In genomic region chr17:29736448-29737014, GRCm38 (mm10) we compare ENCODE assay signal across 11 mouse cellular contexts. TPM values are rescaled to one million over a fixed set of nuclear protein-coding genes. Genes with fewer than 3 reads are reported as not detected.
A peak's percentile ranks its signal among the peaks of the same experiment; 100 is the strongest.
DNase-seq lines count a peak whose midpoint lies in the region; ATAC-seq lines count a peak whose summit lies in the region.
"Had no signal": no experiment of that assay in that cellular context is flagged by ENCODE, and none has a peak within 500 bp of the region (broad histone marks: within the 10 kb centered on the region; RNA-seq: fewer than 3 reads in every experiment).

No protein-coding gene starts in this region.

- no peak for ATAC-seq in heart, embryonic 15.5 days (replicated peaks; ENCODE audit: insufficient number of reproducible peaks, insufficient read depth, low FRiP score, low read depth)
- ATAC-seq in hindbrain, embryonic 11.5 days (ENCODE audit: low FRiP score): peak; percentile 74
- ATAC-seq in neural tube, embryonic 12.5 days (ENCODE audit: low FRiP score, low read depth): 0 out of 2 replicates have a peak, but pooled peaks have one; percentile 23
- ATAC-seq: intestine, embryonic 15.5 days had no signal

- no peak overlapping the region for H3K4me2 ChIP-seq in heart, embryonic 15.5 days
- no peak overlapping the region for H3K4me2 ChIP-seq in hindbrain, embryonic 11.5 days (replicated peaks; ENCODE audit: low read depth, low read length)
- H3K4me2 ChIP-seq in neural tube, embryonic 12.5 days (replicated peaks): no peak overlapping the region
- H3K4me2 ChIP-seq: intestine, embryonic 15.5 days; liver, embryonic 15.5 days had no signal

- H3K36me3 ChIP-seq in heart, embryonic 15.5 days: no peaks in the 10 kb centered on the region
- no peaks in the 10 kb centered on the region for H3K36me3 ChIP-seq in hindbrain, embryonic 11.5 days (ENCODE audit: control insufficient read depth, insufficient read depth, low read length)
- H3K36me3 ChIP-seq in neural tube, embryonic 12.5 days: no peaks in the 10 kb centered on the region
- H3K36me3 ChIP-seq: intestine, embryonic 15.5 days; liver, embryonic 15.5 days had no signal

- H3K9me3 ChIP-seq in heart, embryonic 15.5 days (replicated peaks): no peaks in the 10 kb centered on the region
- H3K9me3 ChIP-seq in hindbrain, embryonic 11.5 days (ENCODE audit: control insufficient read depth, low read length): no peaks in the 10 kb centered on the region
- no peaks in the 10 kb centered on the region for H3K9me3 ChIP-seq in neural tube, embryonic 12.5 days
- H3K9me3 ChIP-seq: intestine, embryonic 15.5 days; liver, embryonic 15.5 days had no signal

- 0 out of 2 replicates have a peak overlapping the region, but pooled peaks have one; percentile 25 for H3K27ac ChIP-seq in heart, embryonic 15.5 days
- H3K27ac ChIP-seq in hindbrain, embryonic 11.5 days (ENCODE audit: low read depth, low read length): peak overlapping the region; percentile 81
- peak overlapping the region; percentile 62 for H3K27ac ChIP-seq in neural tube, embryonic 12.5 days
- H3K27ac ChIP-seq: intestine, embryonic 15.5 days; liver, embryonic 15.5 days had no signal

- peaks cover 30% of the 10 kb centered on the region for H3K4me1 ChIP-seq in heart, embryonic 15.5 days (replicated peaks)
- H3K4me1 ChIP-seq in hindbrain, embryonic 11.5 days (replicated peaks; ENCODE audit: control insufficient read depth, insufficient read depth, low read length): peaks cover 1% of the 10 kb centered on the region; the same call in 1 of the 2 replicates
- peaks cover 38% of the 10 kb centered on the region for H3K4me1 ChIP-seq in neural tube, embryonic 12.5 days

- H3K9ac ChIP-seq in heart, embryonic 15.5 days: no peak overlapping the region
- no peak overlapping the region for H3K9ac ChIP-seq in hindbrain, embryonic 11.5 days (ENCODE audit: low read depth, low read length)
- H3K9ac ChIP-seq in neural tube, embryonic 12.5 days: no peak overlapping the region
- H3K9ac ChIP-seq: intestine, embryonic 15.5 days; liver, embryonic 15.5 days had no signal

- no peaks in the 10 kb centered on the region for H3K27me3 ChIP-seq in heart, embryonic 15.5 days
- no peaks in the 10 kb centered on the region for H3K27me3 ChIP-seq in hindbrain, embryonic 11.5 days (ENCODE audit: control insufficient read depth, insufficient read depth, low read length)
- H3K27me3 ChIP-seq in neural tube, embryonic 12.5 days (replicated peaks): no peaks in the 10 kb centered on the region
- H3K27me3 ChIP-seq: intestine, embryonic 15.5 days had no signal

- 33% methylated on average over 15 of the region's 15 CpGs for WGBS in heart, embryonic 15.5 days
- WGBS in hindbrain, embryonic 11.5 days: 38% methylated on average over 15 of the region's 15 CpGs
- 33% methylated on average over 15 of the region's 15 CpGs for WGBS in neural tube, embryonic 12.5 days

- H3K4me3 ChIP-seq in heart, embryonic 15.5 days: no peak overlapping the region
- H3K4me3 ChIP-seq in hindbrain, embryonic 11.5 days (ENCODE audit: low read depth, low read length): no peak overlapping the region
- H3K4me3 ChIP-seq in neural tube, embryonic 12.5 days: no peak overlapping the region
- H3K4me3 ChIP-seq: intestine, embryonic 15.5 days; liver, embryonic 15.5 days had no signal

- intact Hi-C loops in heart, postnatal 36 days (cut with DNase I): no loop called here
- intact Hi-C loops in gastrocnemius, postnatal 36 days (cut with DNase I): no loop called here

- no peak for DNase-seq in heart, postnatal 36 days
- peak; percentile 28 for DNase-seq in embryo, embryonic 9.5 days (ENCODE audit: extremely low spot score)
- peak; percentile 57 for DNase-seq in hindbrain, embryonic 11.5 days (ENCODE audit: low spot score)
- no peak for DNase-seq in cerebellum, adult 18-20 months
- DNase-seq in frontal cortex, adult 2 months (ENCODE audit: extremely low spot score in 1 of 2, low spot score in 1 of 2): no peak
- no peak for DNase-seq in gastrocnemius, postnatal 36 days
- DNase-seq: cerebellum, postnatal 36 days had no signal

RNA-seq across cellular contexts. Expression of gene Ccdc167, which starts 19.7 kb away (rescaled TPM):
- polyA plus RNA-seq in heart, embryonic 15.5 days (2015; fragmentation: Nextera tagmentation; extraction: Ambion mirVana): 10.3 and 12.5 TPM in 2 replicates
- total RNA-seq in heart, postnatal 36 days (2021): 10 to 100 TPM; 11.0 to 11.6 TPM
- polyA plus RNA-seq in hindbrain, embryonic 11.5 days (2014; fragmentation: Nextera tagmentation; extraction: Ambion mirVana): 14.8 and 15.2 TPM in 2 replicates
- polyA plus RNA-seq in neural tube, embryonic 12.5 days (2016; fragmentation: Nextera tagmentation; extraction: Ambion mirVana): 15.4 and 17.1 TPM in 2 replicates
- 13.6 and 15.4 TPM in 2 replicates for polyA plus RNA-seq in frontal cortex, adult 2 months (2012; rRNA removed)
- total RNA-seq in gastrocnemius, postnatal 36 days (2021): 1 to 10 TPM; 7.0 TPM

Comparison
In these comparisons a context has a peak if more than half of its experiments do, and no peak if none do; other contexts are left out.
1. H3K27ac ChIP-seq: peak in every context shown above with its lines; median percentile 81 in hindbrain, embryonic 11.5 days; 62 in neural tube, embryonic 12.5 days; 25 in heart, embryonic 15.5 days.
2. DNase-seq: peak in embryo, embryonic 9.5 days (single experiment) and hindbrain, embryonic 11.5 days (single experiment); none in heart, postnatal 36 days (0 of 2), cerebellum, adult 18-20 months (0 of 2), frontal cortex, adult 2 months (0 of 2) and gastrocnemius, postnatal 36 days (0 of 2).